Mouse (Mus musculus) frontal cortex, postnatal 14 days (tissue): ENCODE data around the gene Wdr63.

ENCODE experiments used
- DNase-seq, 2 experiments: peaks; one replicate each; pipeline ENCODE4 v3.0.0; 2022; ENCODE audit warnings: low spot score in 2 of 2

The Wdr63 gene

DNA sequence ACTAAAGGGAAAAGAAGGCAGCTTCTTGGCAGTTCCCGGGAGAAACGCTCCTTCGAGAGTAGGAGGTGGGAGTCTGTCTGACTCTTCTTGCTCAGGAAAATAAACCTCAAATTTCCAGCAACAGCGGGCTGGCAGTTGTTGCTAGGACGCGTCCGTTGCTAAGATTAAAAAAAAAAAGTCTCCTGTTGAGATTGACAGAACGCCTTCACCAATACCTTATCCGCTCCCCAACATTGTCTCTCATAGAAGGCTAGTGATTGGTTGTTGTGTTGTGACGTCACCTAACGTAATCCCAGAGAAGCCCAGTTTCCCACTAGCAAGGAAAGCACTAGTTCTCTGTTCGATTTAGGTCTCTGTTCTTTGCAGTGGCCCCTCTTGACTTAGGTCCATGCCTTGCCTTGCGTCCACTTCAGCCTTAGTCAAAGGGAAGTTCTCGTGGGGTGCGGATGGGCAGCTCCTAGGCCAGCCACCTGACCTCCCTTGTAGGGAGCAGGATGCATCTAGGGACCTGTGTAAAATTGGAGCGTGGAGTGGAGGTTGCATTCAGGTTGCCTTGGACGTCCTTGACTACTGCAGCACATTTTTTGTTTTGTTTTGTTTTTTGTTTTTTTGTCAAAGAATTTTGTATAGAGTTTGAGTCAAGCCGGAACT, at the start of gene Wdr63:
Gene Wdr63 (minus strand): TSS at position 210 of the 651 bp plus-strand sequence.
- DNase-seq, result peak; percentile 34 to 47

DNA sequence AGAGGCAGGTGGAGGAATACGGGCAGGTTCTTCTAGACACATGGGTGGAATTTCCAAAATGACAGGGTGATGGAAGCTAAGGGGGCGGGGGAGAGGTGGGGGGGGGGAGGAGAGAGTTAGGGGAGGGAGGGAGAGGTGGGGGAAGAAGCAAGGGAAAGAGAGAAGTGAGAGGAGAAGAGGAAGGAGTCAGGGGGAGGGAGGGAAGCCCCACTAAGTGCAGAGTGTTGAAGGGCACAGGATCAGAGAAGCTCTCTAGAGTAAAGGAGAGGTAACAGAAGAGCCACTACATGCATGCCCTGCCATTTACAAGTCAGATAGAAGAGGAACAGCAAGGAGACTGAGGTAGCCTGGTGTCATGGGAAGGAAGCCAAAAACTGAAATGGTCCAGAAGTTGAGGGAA, 48.9 kb upstream of the Wdr63 start:
- no peak for DNase-seq

DNA sequence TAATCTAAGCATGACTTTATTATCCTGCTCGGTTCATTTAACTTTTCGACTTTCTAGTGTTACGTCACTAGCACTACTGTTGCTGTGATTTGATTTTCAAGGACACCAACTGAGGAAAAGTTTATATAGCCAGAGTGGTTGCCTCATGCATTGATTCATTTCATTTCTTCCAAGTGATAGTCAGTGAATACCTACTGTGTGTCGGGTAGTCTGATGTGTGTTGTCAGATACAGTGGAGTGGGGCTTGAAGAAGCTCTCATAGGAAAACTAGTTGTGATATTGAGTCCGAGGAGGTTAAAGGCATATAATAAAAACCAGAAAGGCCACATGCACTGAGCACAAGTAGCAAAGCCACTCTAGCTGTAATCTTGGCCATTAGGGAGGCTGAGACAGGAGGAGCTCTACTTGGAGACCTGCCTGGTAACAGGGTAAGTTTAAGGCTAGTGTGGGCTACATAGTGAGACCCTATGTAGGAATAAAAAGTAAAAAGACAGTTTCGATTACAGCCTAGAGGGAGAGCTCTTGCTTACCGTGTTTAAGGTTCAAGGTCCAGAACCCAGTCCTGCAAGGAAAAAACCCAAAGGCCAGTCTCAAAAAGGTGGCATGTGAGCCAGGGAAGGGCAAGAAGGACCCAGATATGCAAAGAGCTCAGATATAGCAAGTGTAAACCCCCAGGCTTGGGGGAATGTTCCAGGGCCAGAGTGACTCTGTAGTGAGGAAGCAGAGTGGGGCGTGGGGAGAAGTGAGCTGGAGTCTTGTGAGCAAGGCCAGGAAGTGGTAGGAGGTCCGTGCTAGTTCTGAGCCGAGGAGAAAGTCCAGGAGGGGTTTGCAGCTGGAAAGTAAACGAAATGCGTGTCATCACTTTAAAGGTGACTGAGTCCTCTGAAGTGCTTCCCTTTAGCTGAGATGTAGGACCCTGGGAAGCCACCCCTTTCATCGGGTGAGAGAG, 48.0 kb upstream of the Wdr63 start:
- DNase-seq, result no peak

DNA sequence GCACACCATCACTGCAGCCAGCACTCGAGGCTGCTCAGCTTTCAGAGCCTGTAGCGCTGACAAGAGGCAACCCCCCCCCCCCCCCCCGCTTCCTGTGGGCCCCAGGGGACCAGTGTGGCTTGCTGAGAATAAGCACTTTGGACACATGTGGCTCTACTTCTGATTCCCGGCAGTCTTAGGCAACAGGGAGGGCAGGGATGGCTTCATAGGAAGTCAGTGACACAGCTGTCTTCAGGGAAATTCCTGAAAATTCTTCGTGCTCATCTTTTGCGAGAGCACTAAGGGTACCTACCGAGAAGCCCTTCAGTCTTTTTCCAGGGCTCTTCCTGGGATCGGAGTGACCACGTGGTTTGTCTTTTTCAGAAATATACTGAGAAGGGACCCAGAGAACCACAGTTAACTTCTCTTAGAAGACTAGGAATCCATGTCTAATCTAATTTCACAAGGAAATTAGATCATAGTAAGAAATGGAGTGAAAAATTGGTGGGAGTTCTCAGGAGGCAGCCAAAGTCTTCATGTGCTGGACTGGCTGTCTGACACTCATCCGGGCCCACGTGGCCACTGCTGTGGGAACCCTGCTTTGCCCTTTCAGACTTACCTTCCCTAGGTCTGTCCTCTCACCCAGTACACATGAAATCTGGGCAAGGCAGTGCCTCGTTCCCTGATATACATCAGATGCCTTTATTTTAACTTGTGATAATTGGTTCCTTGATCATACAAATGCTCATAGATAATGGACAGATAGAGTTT, 46.1 kb upstream of the Wdr63 start:
- DNase-seq, result no peak

DNA sequence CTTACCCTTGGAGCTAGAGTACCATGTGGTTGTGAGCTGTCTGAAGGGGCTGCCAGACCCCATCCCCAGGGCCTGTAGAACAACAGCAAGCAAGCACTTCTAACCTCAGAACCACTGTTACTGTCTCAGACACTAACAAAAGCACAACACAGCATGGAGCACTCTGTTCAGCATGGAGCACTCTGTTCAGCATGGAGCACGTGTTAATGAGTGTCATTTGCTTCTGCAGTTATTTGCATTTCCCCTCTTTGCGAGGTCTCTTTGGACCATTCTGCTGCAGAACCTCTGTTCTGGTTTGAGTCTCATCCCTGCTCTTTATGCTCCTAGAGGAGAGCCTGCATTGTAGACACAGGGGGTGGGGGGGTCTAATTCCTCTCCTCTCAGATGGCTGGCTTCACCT, 45.0 kb upstream of the Wdr63 start:
- DNase-seq, result no peak

DNA sequence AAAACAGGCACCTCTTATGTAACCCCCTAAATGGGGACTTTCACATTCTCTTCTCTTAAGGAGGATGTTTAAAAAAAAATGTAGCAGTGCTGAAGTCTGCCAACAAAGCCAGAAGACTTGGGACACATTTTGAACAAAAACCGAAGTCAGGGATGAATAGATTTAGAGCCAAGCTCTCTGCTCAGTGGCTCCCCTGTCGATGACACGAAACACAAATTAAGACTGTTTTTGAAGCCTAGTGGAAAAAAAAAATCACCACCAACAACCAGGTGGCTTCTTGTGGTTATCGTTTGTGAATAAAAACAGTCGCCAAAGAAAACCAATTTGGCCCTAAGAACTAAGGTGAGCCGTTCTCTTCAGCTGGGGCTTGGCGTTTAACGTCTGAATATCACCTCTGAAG, 44.4 kb upstream of the Wdr63 start:
- no peak for DNase-seq

DNA sequence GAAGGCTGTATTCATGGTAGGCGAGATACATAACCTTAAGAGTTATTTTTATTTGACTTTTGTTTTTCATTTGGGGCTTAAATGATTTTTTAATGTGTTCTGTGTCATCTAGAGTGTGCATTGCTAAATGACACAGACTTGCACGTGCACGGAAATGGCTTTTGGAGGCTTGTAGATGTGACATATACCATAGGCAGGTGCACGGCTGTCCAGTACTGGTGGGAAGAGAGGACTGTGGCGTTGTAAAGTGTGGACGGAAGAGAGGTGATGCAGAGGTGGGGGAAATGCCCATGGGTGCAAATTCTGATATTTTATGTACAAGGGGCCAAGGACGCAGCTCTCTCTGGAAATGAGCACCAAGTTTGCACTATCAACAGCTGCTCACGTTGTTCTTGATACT, 43.8 kb upstream of the Wdr63 start:
- DNase-seq, result no peak

DNA sequence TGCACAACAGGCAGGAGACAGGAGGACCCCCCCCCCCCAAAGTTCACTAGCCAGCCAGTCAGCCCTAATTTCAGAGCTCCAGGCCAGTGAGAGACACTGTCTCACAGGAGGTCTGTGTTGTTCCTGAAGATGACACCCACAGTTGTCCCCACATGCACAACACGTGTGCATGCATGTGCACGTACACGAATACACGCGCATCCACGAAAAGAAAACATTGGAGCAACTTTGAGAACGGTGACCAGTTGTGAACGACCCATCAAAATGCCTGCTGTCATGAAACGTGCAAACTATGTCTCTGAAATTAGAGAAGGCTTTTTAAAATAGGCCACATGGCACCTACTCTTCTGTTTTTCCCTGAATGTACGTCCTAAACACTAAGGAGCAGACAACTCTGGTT, 43.4 kb upstream of the Wdr63 start:
- DNase-seq, result no peak

DNA sequence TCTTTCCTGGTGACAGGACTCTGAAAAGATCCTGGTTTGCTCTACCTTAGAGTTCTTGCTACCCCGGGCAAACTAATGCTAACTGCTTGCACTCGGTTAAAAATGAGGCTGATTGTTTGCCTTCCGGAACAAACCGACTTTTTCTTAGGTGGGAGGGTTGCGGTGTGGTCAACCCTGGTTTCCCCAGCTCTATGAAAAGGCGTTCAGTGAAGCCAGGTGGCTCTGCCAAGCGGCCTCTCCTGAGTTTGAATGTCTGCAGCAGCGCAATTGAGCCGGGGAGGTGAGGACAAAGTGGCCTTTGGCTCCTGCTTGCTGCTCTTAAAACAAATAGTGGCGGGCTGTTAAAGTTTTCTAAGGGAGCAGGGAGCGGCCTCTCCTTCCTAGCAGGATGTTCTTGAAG, 42.6 kb upstream of the Wdr63 start:
- no peak for DNase-seq

DNA sequence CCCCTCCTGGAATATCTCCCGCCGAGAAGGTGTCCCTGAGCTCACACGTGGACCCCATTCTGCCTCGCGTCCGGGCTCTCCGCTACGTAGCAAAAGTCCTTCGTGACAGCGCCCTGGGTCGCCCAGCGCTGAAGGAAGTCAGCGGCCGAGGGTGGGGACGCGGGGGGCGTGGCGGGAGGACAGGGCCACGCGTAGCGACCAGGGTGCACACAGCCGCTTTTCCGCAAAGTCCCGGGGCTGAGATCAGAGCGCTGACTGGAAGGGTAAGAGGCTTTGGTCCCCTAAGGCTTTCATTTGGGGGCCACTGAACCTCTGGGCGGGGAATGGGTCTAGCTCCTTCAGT, 42.1 kb upstream of the Wdr63 start:
- no peak for DNase-seq

DNA sequence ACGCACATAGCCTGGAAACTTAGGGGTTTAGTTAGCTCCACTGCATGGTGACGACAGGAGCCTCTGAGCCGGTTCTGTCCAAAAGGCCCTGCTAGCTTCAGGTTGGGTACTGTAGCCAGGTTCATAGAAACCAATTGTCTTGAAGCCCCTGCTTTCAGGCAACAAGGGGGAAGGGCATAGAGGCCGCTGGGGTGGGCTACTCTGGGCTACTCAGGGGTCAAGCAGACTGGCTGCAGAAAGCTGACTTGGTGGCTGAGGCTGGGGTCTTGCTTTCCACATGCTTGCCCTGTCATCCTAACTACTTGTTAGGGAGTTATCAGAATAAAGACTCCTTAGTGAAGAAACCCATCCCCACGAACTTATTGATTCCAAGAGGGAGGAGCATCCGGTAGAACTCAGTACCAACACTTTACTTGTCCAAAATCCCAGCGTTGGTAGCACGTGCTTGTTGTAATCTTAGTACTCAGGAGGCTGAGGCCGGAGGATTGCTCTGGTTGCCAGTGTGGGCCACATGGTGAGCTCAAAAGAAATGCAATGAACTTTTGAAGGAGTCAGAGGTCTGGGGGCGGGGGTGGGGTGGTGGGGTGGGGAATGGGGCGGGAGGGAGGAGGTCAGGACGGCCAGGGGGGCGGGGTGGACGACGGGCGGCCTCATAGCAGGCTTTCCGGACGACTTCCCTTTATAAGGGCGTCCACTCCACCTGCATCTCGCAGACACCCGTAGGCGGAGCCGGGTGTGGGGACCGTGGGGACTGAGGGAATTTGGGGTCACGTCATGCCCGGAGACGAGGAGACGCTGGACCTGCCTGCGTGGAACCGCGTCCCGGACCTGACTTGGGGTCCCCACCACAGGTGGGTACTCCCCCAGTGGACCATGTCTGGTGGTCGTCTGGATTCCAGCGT, 41.5 kb upstream of the Wdr63 start, which contains the start of gene Mcoln2:
Gene Mcoln2 (plus strand): TSS at position 678 of the 902 bp plus-strand sequence.
- no peak for DNase-seq

DNA sequence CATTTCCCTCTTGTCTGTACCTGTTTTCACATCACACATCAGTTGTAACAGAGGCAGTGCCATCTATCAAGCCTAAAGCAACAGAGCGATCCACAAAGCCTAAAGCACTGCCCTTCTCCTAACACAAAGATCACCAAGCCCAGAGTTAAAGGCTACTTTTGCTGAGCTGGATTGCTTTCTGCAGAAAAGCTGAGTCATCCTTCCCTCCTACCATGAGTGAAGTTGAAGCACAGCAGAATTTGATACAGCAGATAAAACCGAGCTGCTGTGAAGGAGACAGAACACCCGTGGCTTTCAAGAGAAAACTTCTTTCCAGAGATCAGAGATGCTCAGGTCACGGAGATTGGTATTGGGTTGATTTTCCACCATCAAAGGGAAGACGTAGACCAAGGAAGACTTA, 38.2 kb upstream of the Wdr63 start:
- DNase-seq, result no peak

DNA sequence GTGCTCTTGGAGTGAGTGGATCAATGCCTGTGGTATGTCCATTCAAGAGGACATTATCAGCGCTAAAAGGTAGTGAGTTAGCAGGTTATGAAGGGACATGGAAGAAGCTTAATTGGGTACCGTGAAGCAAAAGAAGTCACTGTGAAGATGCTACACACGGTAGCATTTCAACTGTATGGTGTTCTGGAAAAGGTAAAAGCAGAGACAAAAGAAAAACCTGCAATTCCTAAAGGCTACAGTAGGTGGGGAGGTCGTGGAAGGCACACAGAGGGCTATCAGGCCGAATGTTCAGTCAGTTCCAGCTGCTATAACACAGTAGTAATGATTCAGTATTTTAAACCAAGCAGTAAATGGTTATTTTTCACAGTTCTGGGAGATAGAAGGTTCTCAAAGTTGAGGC, 37.6 kb upstream of the Wdr63 start:
- no peak for DNase-seq

DNA sequence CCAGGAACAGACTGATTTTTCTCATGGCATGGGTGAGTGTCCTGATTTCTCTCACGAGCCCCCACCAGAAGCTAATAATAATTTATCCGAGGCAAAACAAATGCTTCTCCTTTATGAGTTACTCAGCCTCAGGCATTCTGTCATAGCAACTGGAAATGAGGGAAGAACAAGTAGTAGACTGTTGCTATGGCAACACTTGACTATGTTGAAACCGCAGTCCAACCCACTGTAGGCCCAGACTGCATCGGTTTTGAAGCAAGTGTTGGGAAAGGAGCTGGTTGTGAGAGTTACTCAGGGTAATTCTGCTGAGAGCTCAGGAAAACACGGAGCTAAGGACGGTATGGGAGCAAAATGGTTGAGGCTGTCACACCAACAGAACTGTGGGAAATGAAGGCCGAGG, 34.6 kb upstream of the Wdr63 start:
- DNase-seq, result no peak

DNA sequence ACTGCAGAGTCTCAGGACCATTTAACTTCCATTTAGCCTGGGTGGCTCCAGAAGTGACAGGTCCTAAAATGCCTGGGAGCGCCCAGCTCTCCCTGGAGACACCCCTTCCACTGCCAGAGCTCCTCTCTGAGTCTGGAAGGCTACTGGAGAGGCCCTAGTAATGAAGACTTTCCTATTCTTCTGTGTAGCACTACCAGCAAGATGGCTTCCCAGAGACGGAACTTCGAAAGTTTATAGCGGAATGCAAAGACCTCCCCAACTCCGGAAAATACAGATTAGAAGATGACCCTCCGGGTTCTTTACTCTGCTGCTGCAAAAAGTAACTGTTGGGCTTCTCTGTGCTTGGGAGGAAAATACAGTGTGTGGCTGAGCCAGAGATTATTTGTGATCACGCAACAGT, 32.3 kb upstream of the Wdr63 start:
- no peak for DNase-seq

DNA sequence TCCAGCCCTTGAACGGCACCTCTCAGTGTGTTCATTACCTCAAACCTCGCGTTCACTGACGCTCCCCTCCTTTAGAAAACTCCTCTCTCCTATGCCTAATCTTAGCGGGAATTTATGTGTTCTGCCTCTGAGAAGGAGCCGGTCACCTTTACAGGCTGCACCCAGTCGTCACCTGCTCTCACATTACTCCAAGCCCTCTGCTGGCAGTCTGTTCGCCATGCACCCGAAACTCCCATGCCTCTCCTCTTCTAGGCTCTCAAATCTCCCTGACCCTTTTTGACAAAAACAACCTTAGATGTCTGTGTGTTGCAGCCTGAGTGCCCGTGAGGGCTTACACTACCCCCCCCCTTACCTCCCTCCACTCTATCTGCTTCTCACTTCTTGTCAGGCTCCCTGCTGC, 28.5 kb upstream of the Wdr63 start:
- no peak for DNase-seq

DNA sequence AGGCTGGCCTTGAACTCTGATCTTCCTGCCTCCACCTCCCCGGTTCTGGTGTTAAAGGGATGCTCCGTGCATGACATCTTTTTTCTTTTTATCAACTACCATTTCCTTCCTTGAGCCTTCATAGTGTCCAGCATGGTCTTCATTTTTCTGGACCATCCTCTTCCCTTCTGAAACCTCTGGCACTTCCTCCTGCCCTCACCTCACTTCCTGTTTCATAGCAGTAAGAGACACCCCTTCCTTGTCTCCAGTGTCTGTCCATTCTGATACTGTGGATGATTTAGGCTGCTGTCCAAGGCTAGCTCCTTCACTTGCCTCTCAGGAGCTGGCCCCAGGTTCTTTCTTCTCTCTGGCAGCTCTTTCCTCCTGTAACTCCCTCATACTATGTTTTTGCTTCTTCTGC, 27.5 kb upstream of the Wdr63 start:
- DNase-seq, result no peak

DNA sequence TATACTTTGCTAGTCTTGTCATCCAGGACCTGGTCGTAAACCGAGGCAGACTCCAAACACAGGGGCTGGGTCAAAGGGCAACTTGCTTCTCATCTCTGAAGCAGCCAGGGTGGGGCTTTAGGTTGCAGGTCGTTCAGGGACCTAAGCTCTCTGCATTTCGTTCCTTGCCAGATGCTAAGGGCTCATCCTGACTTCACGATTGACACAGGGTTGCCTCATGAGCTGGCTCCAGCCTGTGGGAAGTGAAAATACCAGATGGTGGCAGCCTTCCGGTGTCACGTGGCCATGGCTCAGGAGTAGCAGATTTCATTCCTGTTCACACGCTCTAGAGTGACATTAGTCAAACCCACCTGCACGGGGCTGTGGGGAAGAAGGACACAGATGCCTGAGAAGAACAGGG, 26.9 kb upstream of the Wdr63 start:
- no peak for DNase-seq

DNA sequence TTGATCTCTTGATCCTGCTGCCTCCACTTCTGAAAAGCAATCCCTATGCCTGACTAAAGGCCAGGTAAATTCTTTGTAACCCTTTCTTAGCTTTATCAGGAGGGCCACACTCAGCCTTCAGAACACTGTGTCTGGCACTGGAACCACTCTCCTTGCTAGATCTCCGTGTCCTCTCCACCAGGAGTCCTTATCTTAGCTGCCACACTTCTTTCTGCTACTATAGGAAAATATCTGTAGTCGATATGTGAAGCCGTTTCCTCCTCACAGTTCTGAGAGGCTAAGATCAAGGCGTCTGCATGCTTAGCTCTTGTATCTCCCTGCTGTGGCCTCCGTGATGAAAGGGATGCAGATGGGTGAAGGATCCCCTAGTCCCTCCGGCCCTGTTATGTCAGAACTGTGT, 19.3 kb upstream of the Wdr63 start:
- DNase-seq, result no peak

DNA sequence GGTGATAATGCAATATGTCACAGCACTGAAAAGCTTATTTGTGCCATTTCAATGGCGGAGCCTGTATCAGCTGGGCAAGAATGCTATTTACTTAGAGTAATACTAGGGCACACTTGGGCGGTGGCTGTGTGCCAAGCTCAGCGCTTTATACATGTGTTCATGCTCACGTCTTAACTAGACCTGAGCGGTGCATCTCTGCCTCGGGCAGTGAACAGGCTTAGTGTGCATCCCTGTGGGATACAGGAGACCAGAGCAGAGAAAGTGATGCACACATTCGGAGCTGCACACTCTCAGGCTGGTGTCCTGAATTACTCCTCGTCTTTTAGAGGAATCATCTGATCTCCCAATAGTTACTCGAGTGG, 15.5 kb upstream of the Wdr63 start:
- no peak for DNase-seq

DNA sequence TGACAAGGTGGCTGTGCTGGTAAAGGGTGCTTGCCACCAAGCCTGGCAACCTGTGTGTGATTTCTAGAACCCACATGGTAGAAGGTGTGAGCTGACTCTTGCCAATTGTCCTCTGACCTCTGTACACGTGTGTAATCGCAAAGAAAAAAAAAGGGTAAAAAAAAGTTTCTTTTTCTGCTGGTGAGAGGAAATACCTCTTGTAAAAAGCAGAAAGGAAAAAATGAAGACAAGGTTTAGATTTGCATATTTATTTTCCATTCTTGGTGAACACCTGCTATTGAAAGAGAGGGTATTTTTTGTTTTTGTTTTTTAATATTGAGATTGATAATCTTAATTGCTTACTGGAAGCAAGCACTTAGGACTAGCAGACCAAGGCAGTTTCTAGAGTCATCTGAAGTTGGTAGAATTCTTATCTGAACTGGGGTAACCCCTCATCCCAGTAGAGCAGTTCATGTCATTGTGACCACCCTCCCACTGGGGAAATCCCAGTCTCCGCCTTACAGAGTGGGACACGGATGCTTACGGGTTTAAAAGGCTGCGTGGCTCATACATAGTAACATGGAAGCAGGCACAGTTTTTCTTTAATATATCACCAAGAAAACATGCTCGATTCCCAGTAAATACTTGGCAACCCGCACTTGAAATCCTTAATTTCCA, 15.0 kb upstream of the Wdr63 start:
- DNase-seq, result no peak
